Mouse (Mus musculus) gastrocnemius, postnatal 14 days (tissue): Measurements from ENCODE around the gene Tas2r102. TPM values are rescaled to one million over a fixed set of nuclear protein-coding genes. Genes with fewer than 3 reads are reported as not detected.

Source experiments
- DNase-seq: peaks from one replicate; pipeline ENCODE4 v3.0.0; 2021; ENCODE audit warnings: mixed read lengths
- intact Hi-C: fragments of 180-260 bp; cut with DNase I; formaldehyde crosslinking; loops from one replicate; pipeline ENCODE4 v1.15.1; 2025; ENCODE audit warnings: low total_unique reads
- long read RNA-seq, 2 experiments: library from polyadenylated mRNA; stranded (forward); transcript quantifications; one replicate each; pipeline ENCODE4 v2.0.0; 2021
- total RNA-seq, 2 experiments: library from RNA; stranded (reverse); gene quantifications; 2 replicates each; pipeline ENCODE4 v1.2.3; 2021

Gene Tas2r102
- total RNA-seq = not detected
- long read RNA-seq, experiment 1 = 0 reads
- long read RNA-seq, experiment 2 = 0 reads

DNA sequence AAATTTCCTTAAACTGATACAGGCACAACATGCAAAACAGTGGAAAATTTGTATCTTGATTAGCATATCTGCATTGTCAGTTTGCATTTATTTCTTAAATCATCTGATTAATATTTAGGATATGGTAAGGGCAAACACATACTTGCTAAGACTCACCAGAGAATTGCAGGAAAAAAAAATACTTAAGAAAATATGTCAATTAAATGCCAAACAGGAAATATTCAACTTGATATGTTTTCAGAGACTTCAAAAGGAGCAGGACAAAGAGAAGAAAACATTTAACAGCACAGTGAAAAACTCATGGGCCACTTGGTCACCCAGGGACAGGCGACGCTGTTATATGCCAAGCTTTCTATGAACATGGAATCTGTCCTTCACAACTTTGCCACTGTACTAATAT lies at the start of gene Tas2r102:
Gene Tas2r102, plus strand, starts transcription at position 301 of the 400 bp plus-strand sequence.
- DNase-seq = no peak
- intact Hi-C loops = no loop called here

DNA sequence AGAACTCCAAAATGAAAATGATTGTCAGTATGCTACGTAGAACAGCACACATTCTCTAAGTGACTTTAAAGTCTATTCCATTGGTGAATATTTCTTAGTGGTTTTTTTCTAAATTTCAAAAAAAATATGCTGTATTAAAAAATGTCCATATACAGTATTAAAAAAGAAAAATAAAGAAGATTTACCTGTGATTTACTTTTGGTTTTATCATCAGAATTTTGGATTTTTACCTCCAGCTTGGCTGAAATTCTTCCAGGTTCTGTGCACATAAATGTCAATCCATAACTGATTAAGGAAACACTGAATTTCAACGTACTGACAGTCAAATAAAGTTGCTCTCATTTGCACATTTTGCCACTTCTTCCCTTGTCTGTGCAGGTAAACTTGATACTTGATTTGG lies 24.0 kb upstream of the Tas2r102 start, which contains the start of gene Tas2r115:
Gene Tas2r115, minus strand, starts transcription at position 101 of the 400 bp plus-strand sequence.
- intact Hi-C loops = no loop called here
- no peak for DNase-seq

DNA sequence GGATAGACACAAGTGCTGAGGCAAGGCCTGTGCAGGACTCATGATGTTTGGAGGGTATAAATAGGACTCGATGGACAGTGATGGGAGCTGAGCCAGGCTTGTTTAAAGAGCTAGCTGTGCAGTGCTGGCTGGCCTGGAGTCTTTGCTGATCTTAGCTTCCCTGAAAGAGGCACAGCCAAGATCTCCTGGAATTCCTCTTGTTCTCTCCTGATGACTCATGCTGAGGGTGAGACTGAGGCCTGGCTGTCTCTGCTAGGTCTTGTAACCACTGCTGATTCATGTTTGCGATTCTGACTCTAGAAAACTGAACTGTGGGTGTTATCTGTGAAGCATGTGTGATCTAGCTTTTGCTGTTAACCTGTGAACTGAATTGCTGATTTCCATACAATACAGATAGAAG lies 11.7 kb upstream of the Tas2r102 start:
- intact Hi-C loops = no loop called here
- DNase-seq = no peak

DNA sequence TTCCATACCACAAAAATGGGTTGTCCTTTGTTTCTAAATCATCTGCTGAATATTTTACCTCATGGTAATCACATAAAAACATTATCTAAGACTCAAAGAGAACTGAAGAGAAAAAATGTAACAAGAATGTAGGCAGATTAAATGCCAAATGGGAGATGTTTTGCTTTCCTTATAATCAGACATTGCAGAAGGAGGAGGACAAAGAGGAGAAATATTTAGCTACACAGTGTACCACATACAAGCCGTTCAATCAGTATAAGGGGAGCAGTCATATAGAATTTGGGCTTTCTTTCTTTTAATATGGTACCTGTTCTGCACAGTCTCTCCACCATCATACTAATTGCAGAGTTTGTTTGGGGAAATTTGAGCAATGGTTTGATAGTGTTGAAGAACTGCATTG lies 7.5 kb upstream of the Tas2r102 start, which contains the start of gene Tas2r124:
Gene Tas2r124, plus strand, starts transcription at position 301 of the 400 bp plus-strand sequence.
- DNase-seq = no peak
- intact Hi-C loops = no loop called here

DNA sequence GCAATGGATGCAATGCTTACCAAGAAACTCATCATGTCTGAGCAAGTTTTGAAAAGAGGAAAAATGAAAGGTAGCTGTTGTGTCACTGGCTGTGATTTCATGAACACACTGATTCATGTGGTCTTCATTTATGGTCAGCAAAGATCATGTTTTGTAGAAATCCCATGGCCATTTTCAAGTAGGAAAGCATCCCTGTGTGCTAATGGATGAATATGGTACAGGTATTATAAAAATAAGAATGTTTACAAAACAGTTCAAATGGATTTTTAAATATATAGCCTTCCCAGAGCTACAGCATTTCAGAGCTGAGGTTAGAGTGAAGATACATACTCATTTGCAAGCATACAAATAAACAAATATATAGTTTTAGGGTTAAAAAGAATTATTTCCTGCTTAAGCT lies 16.1 kb downstream of the Tas2r102 start, which contains the start of gene Tas2r136:
Gene Tas2r136, minus strand, starts transcription at position 101 of the 400 bp plus-strand sequence.
- intact Hi-C loops = no loop called here

DNA sequence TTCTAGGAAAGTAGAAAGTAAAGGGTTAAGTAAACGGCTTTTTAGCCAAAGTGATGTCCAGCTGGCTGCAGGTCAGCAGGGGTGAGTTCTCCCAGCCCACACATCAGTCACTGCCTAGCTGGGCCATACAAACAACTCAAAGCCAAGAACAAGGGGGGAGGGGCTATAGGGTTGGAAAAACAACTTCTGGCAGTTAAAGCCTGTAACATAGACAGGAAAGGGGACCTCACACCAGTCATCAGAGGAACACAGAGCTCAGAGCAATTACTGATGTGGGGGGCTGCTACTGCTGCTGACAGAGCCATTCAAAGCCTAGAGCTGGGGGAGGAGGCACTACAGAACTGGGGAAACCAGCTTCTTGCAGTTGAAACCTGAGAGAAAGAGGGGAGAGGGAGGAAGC lies 33.5 kb downstream of the Tas2r102 start:
- DNase-seq = no peak
- intact Hi-C loops = no loop called here

More for the DNA sequence above, 16.1 kb downstream of the Tas2r102 start, which contains the start of gene Tas2r136:
- no peak for DNase-seq

DNA sequence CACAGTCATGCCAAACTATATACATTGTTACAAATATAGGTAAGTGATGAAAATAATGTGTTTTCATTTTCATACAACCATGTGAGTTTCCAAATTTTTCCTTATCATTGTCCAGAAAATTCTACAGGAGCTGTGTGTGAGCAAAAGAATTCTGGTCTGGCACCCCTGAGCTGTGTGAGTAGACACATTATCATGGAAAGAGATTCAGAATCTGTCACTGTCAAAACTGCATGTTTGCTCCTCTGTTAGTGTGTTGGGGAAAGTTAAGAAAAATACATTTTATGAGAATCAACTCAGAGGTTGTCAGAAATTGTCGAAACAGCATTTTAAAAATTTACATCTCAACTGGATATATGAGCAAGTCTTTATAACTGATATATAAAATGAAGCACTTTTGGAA lies 40.6 kb downstream of the Tas2r102 start, which contains the start of gene Tas2r117:
Gene Tas2r117, plus strand, starts transcription at position 301 of the 400 bp plus-strand sequence.
- intact Hi-C loops = no loop called here
- DNase-seq = no peak

Other genes with a start within 250 kb of the Tas2r102 start
- gene Prh1, start 192.3 kb upstream of the Tas2r102 start, total RNA-seq = not detected
- not detected for gene Prp2, start 166.2 kb upstream of the Tas2r102 start, total RNA-seq
- gene A630073D07Rik, start 110.6 kb upstream of the Tas2r102 start, total RNA-seq = not detected
- gene Tas2r120, start 105.2 kb upstream of the Tas2r102 start, total RNA-seq = not detected
- gene Tas2r121, start 61.1 kb upstream of the Tas2r102 start, total RNA-seq = not detected
- not detected for gene Tas2r122, start 50.2 kb upstream of the Tas2r102 start, total RNA-seq
- gene Tas2r115, start 24.1 kb upstream of the Tas2r102 start, total RNA-seq = not detected
- not detected for gene Tas2r124, start 7.4 kb upstream of the Tas2r102 start, total RNA-seq
- gene Tas2r136, start 16.0 kb downstream of the Tas2r102 start, total RNA-seq = not detected
- gene Tas2r117, start 40.7 kb downstream of the Tas2r102 start, total RNA-seq = not detected
- gene Tas2r123, start 85.0 kb downstream of the Tas2r102 start, total RNA-seq = not detected
- gene Tas2r116, start 93.3 kb downstream of the Tas2r102 start, total RNA-seq = not detected
- gene Tas2r110, start 105.9 kb downstream of the Tas2r102 start, total RNA-seq = not detected
- gene Tas2r113, start 130.9 kb downstream of the Tas2r102 start, total RNA-seq = not detected
- not detected for gene Tas2r125, start 147.5 kb downstream of the Tas2r102 start, total RNA-seq
- gene Tas2r129, start 189.0 kb downstream of the Tas2r102 start, total RNA-seq = not detected
- not detected for gene Tas2r131, start 195.8 kb downstream of the Tas2r102 start, total RNA-seq
- gene Tas2r109, start 218.8 kb downstream of the Tas2r102 start, total RNA-seq = not detected